Mouse (Mus musculus): ENCODE data around the gene Srgap2.

GRCm38 (mm10) chr1:131493966-131494898, 32.9 kb downstream of the Srgap2 start:
- no peak for TF ChIP-seq CTCF (IDR thresholded peaks at IDR 0.05; ENCODE audit: low read depth, low read length)
- TF ChIP-seq POLR2A (IDR thresholded peaks at IDR 0.05; ENCODE audit: borderline replicate concordance, low read depth, low read length) = no peak

All from bone marrow macrophage, adult 2 months (primary cell).